Mouse (Mus musculus): ENCODE data around the gene Gtpbp1. TPM values are rescaled to one million over a fixed set of nuclear protein-coding genes. Genes with fewer than 3 reads are reported as not detected.

The Gtpbp1 gene
- total RNA-seq, 2 experiments from 2014 or later: 17.7 to 18.0 TPM

GRCm38 (mm10) chr15:79708229-79708822 is 17.7 kb downstream of the Gtpbp1 start:
- DNase-seq: no peak
- intact Hi-C loops (cut with DNase I; ENCODE audit: low total_unique reads): no loop called here

- intact Hi-C loops (cut with DNase I; ENCODE audit: low total_unique reads): no loop called here
- no peak for DNase-seq
Observed at GRCm38 (mm10) chr15:79715646-79716045, 25.0 kb downstream of the Gtpbp1 start.

- DNase-seq: no peak
- intact Hi-C loops (cut with DNase I; ENCODE audit: low total_unique reads): no loop called here
Observed at GRCm38 (mm10) chr15:79716710-79717109, 26.1 kb downstream of the Gtpbp1 start.

- intact Hi-C loops (cut with DNase I; ENCODE audit: low total_unique reads): no loop called here
- DNase-seq: no peak
Observed at GRCm38 (mm10) chr15:79720267-79720666, 29.6 kb downstream of the Gtpbp1 start.

GRCm38 (mm10) chr15:79720796-79721195 is 30.2 kb downstream of the Gtpbp1 start:
- intact Hi-C loops (cut with DNase I; ENCODE audit: low total_unique reads): no loop called here
- no peak for DNase-seq

GRCm38 (mm10) chr15:79723439-79723838 is 32.8 kb downstream of the Gtpbp1 start:
- DNase-seq: peak; percentile 53
- intact Hi-C loops (cut with DNase I; ENCODE audit: low total_unique reads): no loop called here

GRCm38 (mm10) chr15:79725190-79725789 is 34.6 kb downstream of the Gtpbp1 start:
- intact Hi-C loops (cut with DNase I; ENCODE audit: low total_unique reads): no loop called here
- DNase-seq: no peak

- no peak for DNase-seq
- intact Hi-C loops (cut with DNase I; ENCODE audit: low total_unique reads): no loop called here
Observed at GRCm38 (mm10) chr15:79727840-79728239, 37.2 kb downstream of the Gtpbp1 start.

GRCm38 (mm10) chr15:79728311-79728710 is 37.7 kb downstream of the Gtpbp1 start:
- intact Hi-C loops (cut with DNase I; ENCODE audit: low total_unique reads): no loop called here
- DNase-seq: no peak

- intact Hi-C loops (cut with DNase I; ENCODE audit: low total_unique reads): no loop called here
- no peak for DNase-seq
Observed at GRCm38 (mm10) chr15:79728731-79729388, 38.2 kb downstream of the Gtpbp1 start.

GRCm38 (mm10) chr15:79731554-79731953 is 40.9 kb downstream of the Gtpbp1 start:
- intact Hi-C loops (cut with DNase I; ENCODE audit: low total_unique reads): no loop called here
- DNase-seq: no peak

- intact Hi-C loops (cut with DNase I; ENCODE audit: low total_unique reads): no loop called here
- DNase-seq: no peak
Observed at GRCm38 (mm10) chr15:79733192-79733591, 42.5 kb downstream of the Gtpbp1 start.

GRCm38 (mm10) chr15:79733640-79734039 is 43.0 kb downstream of the Gtpbp1 start:
- DNase-seq: no peak
- intact Hi-C loops (cut with DNase I; ENCODE audit: low total_unique reads): no loop called here

- intact Hi-C loops (cut with DNase I; ENCODE audit: low total_unique reads): no loop called here
- no peak for DNase-seq
Observed at GRCm38 (mm10) chr15:79734311-79734710, 43.7 kb downstream of the Gtpbp1 start.

- intact Hi-C loops (cut with DNase I; ENCODE audit: low total_unique reads): no loop called here
- DNase-seq: no peak
Observed at GRCm38 (mm10) chr15:79740739-79741138, 50.1 kb downstream of the Gtpbp1 start.

GRCm38 (mm10) chr15:79741173-79741858 is 50.7 kb downstream of the Gtpbp1 start:
- intact Hi-C loops (cut with DNase I; ENCODE audit: low total_unique reads): no loop called here
- DNase-seq: peak; percentile 50

GRCm38 (mm10) chr15:79741921-79742705 is 51.5 kb downstream of the Gtpbp1 start, which contains the start of gene Sun2:
Gene Sun2, minus strand, starts transcription at chr15:79742536.
- intact Hi-C loops (cut with DNase I; ENCODE audit: low total_unique reads): no loop called here
- peak; percentile 94 for DNase-seq

- intact Hi-C loops (cut with DNase I; ENCODE audit: low total_unique reads): no loop called here
Observed at GRCm38 (mm10) chr15:79742706-79743023, 52.0 kb downstream of the Gtpbp1 start.

GRCm38 (mm10) chr15:79744001-79744400 is 53.4 kb downstream of the Gtpbp1 start:
- intact Hi-C loops (cut with DNase I; ENCODE audit: low total_unique reads): no loop called here
- no peak for DNase-seq

More at GRCm38 (mm10) chr15:79742706-79743023, 52.0 kb downstream of the Gtpbp1 start:
- no peak for DNase-seq

GRCm38 (mm10) chr15:79744742-79745141 is 54.1 kb downstream of the Gtpbp1 start:
- intact Hi-C loops (cut with DNase I; ENCODE audit: low total_unique reads): no loop called here
- no peak for DNase-seq
